Mouse (Mus musculus): ENCODE data around the gene Gatm.

Gatm gene

DNA sequence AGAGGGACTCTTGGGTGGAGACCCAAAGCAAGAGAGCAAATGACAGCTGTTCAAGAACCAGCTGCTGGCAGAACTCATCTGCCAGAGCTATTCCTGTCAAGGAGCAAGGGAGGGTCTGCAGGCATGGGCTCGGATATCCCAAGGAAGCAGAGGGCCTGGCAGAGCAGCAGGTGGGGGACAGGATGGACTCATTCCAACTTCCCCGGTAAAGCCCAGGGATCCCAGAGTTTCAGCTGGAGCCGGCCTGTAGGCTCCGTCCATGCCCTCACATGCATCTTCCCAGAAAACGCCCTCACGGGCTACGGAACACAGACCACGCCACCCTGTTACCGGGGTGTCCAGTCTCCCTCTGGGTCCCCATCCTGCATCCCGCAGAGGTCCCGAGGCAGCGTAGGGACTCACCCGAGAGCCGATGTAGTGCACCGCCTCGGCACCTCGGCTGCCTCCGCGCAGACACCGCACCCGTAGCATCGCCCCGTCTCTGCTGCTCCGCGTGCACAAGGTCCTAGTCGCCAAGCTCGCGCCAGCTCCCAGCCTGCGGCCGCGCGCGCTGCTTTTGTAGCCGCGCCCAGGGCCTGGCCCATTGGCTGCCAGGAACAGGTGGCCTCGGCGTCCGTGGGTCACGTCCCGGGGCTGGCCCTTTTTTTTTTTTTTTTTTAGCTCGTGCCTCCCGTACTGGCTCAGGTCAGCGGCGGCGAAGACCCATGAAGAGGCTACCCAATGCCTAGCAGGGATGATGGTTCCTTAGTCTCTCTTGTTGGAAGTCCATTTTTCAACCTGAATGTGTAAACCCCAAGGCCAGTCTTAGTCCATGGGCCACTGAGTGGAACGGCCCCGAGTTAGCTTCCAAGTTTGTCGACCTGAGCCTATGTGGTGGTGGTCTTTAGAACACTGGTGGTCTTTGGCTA lies at the start of gene Gatm:
Gatm (minus strand) TSS at position 558 of the 908 bp plus-strand sequence.
- DNase-seq (ENCODE audit: low spot score): peak; percentile 18

DNA sequence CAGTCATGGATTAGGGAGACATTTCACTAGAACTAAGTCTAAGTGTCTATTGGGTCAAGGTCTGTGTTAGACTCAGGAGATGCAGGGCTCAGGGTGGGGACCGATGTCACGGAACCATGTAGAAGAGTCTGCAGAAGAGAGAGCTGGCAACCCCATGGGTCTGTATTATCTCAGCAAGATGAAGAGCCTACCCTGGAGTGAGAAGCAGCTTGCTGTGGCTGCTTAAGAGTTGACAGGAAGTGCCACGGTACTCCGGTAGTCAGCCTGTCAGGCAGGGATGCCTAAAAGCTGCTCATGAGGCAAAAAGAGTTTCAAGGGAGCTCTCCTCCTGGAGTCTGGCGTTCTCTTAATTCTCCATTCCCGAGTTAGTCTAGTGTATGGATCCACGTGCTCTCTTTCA lies 48.7 kb upstream of the Gatm start:
- DNase-seq (ENCODE audit: low spot score): no peak

DNA sequence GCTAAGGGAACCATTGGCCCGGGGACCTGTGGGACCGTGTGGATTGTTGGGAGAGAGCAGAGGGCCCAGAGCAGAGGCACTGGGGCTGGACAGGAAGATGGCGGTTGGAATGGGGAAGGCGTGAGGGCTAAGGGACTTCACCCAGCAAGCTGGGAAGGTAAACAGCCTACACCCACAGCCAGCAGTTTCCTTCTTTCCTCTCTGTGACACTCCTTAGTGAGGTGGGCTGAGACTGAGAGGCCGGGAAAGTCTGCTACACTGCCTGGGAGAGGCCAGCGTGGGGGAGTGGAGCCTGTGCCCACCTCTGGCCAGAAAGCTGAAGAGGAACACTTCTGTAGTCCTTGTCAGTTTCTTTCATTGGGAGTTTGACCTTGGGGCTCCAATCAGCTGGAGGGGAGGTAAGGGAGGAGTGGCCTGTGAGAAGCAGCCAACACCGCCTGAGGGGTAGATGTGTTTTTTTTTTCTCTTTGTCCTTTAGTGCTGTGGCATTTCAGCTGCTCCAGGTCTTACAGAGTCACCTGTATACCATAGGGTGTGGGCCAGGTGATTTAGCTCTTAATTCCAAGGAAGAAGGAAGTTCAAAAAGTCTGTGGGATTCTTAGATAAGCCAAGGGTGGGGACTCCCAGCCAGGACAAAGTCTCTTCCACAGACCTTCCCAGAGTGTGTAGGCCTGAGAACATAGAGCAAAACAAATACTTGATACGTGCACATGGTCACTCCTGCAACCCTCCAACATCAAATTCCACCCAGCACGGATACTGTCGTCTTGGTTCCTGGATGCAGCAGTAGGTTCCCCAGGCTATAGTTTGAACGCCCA lies 46.8 kb upstream of the Gatm start:
- no peak for DNase-seq (ENCODE audit: low spot score)

DNA sequence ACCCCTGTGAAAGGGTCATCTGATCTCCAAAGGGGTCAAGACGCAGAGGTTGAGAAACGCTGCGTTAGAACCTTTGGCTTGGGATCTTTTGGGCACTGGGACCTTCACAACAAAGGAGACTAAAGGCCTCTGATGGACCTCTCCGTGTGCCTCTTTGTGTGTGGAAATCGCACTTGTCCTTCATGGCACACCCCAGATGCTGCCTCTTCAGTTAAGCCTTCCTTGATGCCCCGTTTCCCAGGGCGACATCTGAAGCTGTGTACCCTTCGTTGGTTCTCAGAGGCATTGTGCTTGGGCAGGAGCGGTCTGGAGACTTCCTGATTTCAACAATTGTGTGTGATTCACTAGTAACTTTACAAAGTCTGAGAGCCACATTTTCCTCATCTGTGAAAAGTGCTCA lies 45.7 kb upstream of the Gatm start:
- DNase-seq (ENCODE audit: low spot score): no peak

DNA sequence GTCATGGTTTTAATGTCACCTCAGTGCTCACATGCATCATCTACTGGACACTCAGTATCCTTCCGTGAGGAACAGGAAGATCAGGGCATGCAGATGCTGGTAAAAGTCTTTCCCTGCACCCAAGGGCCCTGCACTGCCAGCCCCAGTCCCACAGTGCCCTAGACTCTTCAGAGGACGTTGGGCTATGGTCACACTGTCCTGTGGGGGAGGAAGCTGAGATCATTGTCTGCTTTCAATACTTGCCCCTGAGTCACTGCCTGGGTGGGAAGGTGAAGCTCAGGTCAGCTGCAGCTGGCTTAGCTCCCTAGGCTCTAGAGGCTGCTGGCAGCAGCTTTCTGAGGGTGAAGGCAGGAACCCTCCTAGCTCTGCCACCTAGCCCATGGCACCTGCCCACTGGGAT lies 44.9 kb upstream of the Gatm start:
- DNase-seq (ENCODE audit: low spot score): no peak

DNA sequence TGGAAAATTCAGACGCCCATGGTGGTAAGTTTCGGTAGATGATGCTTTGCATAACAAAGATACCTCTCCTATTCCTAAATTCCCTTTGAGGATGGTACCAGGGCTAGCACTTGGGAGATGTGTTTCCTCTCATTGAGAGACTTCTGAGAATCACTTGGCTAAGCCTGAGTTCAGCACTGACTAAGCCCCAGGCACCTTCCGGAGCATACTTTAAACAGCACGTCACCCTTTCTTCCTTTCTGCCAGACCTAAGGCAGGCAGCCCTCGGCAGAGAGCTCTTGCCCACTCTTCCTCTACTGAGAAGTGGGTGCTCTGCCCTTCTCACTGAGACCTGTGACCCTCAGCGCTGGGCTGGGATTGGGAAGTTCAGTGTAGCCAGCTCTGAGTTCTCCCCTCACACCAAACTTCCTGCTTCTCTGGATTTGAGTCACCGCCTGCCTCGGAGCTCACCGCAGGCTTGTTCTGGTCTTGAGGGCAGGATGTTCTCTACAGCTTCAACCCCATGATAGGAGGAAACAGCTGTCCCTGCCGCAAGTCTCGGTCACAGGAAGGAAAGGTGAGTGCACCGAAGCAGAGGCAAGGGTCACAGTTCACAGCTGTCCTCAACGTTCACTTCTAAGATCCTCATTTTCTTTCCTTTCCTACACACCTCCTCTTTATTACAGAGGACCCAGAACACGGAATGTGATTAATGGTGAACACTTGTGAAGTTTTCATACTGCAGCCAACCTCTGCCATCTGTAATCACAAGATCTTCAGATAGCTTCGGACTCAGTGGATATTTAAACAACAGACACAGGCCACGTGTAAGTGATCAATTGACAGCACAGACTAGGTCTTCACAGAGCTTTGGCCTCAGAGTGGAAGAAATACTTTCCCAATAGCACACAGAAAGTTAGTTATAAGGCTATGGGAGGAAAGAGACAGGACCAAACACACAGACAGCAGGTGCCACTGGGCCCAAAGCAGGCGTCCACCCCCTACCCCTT lies 41.3 kb upstream of the Gatm start:
- peak; percentile 89 for DNase-seq (ENCODE audit: low spot score)

DNA sequence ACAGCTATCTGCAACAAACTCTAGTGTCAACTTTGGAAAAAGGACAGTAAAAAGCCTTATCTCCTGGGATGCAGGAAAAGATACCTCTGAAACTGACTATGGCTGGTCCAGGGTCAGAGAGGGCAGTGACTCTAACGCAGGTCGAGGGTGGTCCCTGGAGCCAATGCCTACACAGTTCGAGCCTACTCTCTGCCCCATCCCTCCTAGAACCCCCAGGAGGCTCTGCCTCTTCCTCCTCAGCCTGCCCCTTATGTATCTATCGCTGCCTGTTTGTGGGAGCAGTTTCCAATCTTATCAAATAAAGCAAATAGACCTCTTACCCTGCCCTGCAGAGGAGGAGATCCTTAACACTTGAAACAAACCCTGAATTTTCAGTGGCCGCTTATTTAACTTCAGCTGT lies 27.6 kb upstream of the Gatm start:
- DNase-seq (ENCODE audit: low spot score): no peak

DNA sequence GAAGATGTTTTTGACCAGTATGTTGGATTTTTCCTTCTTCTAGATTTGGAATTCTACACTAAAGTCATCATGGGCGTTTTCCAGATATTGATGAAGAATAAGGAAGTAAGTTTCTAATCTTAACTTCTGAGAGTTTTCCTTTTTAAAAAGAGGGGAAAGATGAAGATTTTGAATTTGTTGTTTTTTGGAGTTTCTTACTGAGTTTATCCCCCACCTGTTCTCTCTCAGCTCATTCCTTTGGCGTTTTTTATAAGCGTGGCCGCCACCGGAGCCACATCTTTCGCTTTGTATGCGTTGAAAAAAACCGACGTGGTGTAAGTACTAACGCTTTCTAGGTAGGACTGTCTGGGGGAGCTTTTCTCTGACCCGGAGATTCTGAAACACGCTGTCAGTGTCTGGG lies 26.9 kb upstream of the Gatm start:
- DNase-seq (ENCODE audit: low spot score): no peak

DNA sequence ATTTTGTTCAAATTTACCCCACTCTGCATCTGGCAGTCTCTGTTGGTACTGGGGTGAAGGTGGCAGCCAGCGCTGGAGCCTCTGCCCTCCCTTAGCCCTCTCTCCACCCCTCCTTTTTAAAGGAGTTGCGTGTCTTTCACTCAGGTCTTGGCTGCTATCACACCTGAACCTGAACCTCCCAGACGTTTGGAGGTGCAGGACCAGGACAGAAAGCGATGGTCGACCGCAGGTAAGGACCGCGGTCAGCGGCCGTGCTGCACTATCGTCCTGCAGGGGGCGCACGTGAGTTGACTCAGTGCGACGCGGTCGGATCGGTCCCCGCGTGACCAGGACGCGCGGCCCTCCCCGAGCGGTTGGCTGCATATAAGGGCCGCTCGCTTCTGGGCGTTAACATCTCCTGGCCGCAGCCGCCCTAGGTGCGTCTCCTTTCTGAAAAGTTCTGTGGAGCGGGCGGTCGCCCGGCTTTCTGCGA lies 26.5 kb upstream of the Gatm start:
- DNase-seq (ENCODE audit: low spot score): peak; percentile 61

DNA sequence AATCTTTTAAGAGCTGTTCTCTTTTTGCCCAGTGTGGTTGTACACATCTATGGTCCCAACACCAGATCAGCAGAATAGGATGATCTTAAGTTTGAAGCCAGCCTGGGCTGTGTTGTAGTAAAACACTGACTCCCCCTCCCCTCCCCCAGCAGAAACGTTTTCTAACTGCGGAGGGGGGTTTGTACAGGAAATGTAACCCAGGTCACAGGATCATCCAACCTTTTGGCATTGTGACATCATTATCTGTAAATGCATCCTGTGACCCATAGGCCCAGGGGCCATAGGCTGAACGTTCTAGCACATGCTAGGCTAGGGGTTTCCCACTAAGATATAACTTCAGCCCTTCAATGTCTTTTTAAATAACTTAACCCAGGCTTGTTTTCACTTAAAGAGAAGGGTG lies 25.6 kb upstream of the Gatm start, which contains the start of gene AA467197:
AA467197 (plus strand) TSS at position 301 of the 400 bp plus-strand sequence.
- no peak for DNase-seq (ENCODE audit: low spot score)

DNA sequence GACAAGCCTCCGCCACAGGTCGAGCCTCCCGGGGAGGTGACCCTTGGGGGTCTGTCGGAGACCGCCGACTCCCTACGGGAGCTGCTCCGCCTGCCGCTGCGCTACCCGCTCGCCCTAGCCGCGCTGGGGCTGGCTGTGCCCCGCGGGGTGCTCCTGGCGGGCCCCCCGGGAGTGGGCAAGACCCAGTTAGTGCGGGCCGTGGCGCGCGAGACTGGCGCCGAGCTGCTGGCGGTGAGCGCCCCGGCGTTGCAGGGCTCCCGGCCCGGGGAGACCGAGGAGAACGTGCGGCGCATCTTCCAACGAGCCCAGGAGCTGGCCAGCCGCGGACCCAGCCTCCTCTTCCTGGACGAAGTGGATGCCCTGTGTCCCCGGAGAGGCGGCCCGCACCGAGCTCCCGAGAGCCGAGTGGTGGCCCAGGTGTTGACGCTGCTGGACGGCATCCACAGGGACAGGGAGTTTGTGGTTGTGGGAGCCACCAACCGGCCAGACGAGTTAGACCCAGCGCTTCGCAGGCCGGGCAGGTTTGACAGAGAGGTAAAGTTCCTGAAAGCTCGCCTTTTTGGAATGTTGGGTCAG lies 20.2 kb upstream of the Gatm start:
- DNase-seq (ENCODE audit: low spot score): no peak

DNA sequence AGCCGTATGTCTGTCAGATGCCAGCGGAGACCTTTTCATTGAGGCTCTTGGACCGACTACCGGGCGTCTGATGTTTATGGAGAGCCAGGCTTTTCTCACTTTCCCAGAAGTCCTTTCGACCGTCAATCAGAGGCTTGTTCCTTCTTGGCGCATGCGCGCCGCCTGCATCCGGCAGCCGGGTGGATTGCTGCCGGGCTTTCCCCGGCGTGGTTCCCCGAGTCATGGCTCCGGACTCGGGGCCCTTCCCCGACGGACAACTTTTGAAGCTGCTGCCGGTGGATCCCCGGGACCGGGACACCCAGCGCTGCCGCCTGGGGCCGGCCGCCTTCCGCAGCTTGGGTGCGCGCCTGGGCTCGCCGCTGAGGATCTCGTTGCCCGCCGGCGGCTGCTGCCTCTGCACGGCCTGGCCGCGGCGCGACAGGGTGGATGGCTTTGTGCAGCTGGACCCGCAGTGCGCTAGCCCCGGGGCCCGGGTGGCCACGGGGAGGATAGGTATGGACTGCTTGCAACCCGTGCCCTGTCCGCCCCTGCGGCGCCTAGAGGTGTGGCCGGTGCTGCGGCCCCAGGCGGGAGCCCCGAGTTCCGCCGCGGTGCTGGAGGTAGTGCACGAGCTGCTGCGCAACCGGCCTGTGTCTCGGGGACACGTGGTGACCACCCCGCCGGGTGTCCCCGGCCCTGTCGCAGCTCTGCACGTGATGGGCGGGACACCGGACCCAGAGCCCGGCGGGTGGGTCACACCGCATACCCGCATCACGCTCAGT lies 19.5 kb upstream of the Gatm start:
- peak; percentile 90 for DNase-seq (ENCODE audit: low spot score)

DNA sequence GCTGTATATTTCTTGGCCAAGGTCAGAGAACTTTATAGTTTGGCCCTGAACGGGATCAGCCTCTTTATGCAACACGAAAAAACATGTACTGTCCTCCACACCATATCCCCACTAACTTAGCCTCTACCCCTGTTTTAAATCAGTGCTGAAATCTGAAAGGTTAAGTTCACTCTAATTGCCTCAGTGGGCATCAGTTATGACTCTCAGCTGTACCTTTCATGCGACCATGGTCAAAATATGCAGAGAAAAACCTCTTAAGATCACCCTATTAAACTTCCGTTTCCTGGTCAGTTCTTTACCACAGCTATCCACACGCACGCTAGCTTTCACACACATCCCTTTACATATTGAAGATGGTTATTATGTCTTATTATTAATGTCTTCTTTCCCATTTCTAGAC lies 18.8 kb upstream of the Gatm start:
- DNase-seq (ENCODE audit: low spot score): no peak

DNA sequence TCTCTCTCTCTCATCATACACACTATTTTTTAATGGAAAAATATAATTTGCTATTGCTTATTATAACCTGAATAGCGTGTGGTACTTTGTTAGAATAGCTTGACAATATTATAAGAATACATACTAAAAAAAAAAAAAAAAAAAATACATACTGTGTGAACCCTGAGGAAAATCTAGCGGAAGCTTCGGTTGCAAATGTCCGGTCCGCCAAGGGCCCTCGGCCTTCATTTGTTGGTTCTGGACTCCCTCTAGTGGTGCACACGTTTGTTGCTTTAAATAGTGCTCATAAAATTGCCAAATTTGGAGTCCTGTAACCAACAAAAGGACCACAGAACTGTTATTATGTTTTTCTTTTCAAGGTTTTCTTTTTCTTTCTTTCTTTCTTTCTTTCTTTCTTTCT lies 17.9 kb upstream of the Gatm start:
- DNase-seq (ENCODE audit: low spot score): peak; percentile 67

DNA sequence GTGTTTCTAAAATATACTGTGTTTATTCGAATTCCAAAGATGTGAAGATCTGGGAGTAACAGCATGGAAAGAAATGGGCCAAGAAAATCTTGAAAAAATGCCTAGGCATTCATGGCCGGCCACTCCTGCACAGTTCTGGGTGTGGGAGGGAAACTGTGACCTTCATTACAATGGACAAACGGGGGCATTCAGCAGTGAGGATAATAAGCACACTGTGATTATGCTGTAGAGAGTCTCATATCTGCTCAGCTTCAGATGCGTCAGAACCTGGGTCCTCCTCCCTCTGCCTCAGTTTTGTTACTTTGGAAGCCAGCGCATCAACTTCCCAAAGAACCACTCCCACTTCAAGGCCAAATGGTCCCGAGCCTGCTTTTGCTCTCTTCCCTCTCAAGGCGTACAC lies 14.8 kb upstream of the Gatm start:
- DNase-seq (ENCODE audit: low spot score): no peak

DNA sequence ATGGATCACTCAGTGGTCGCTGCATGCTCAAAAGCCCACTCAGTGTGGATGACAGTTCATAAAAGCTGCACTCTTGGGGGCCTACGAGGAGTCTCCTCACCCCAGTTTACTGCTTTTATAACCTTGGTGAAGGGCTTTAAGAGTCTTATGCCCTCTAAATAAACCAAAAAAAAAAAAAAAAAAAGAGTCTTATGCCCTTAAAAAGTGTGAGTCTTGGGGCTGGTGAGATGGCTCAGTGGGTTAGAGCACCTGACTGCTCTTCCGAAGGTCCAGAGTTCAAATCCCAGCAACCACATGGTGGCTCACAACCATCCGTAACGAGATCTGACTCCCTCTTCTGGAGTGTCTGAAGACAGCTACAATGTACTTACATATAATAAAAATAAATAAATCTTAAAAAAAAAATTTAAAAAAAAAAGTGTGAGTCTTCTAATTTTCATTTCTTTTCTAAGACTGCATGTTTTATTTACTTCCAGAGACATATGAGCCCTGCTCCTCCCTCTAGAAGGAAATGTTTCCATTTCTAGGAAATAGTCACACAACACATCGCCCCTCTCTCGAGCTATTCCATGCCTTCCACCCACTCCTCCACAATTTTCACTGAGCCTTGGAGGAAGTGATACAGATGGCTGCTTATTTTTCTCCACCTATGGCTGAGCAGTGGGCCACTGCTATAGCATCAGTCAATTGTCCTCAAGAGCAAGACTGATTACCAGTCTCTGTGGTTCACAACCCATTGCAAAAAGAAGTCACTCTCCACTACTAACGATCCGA lies 10.4 kb upstream of the Gatm start:
- DNase-seq (ENCODE audit: low spot score): no peak

DNA sequence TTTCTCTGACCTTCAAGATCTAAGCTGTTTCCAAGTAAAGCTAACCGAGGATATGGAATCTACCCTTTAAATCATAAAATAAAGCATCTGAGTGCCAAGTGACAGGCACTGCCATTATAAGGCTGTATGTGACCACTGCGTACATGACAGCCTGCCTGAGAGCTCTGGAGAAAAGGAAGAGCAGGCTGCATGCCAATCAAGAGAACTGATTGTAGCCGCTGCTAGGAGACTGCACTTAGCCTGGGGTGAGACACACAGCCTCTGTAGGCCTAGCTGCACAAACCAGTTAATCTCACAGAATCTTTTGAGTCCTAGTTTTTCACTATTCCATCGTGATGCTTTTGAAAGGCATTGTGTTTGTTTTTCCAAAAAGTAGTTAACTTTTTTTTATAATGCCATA lies 7.6 kb upstream of the Gatm start:
- DNase-seq (ENCODE audit: low spot score): no peak

DNA sequence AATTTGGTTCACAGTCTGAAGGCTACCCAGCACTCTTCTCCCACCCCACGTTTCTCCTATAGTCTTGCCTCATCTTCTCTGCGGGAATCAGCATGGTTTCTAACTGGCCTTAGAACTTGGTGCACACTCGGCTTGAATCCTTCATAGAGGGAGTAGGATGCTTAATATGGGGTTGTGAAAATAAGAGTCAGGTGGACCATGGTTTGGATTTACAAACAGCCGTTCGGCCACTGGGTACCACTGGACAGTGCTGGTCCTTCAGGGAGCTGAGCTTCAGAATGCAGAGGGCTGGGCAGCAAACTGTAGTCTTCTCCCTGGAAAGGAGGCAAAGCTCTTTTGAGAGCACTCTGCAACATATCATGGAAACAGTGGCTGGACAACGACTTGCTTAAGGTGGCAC lies 6.7 kb upstream of the Gatm start:
- DNase-seq (ENCODE audit: low spot score): no peak

DNA sequence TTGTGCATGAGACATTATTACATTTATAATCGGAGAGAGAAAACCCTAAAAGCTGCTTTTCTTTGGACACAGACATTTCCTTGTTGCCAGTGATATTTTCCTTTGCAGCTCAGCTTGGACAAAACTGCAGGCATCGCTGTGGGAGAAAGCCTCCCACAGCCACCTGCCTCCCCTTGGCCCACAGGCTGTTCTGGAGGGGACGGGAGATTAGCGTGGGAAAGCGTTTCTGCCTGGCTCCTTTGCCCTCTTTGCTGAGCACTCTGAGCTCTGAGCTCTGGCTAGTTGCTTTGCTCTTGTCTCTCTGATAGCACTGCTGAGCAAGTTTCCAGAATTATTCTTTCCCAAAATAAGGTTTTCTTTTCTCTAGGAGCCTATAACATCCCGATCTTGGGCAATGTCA lies 5.1 kb upstream of the Gatm start:
- no peak for DNase-seq (ENCODE audit: low spot score)

DNA sequence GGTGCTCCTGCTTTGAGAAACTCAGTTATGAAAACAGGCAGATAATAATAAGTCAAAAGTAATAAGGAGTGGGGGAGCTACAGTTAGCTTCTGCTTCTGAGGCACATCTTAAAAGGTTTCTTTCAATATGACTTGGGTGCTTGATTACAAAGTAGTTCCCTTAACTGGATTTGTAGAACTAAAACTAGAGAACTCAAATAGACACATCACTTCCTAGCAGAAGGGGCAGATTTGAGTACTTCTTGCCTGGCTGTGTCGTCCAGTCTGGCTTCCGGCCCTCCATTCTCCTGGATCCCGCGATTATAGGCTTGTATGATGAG lies 511 bp upstream of the Gatm start:
- no peak for DNase-seq (ENCODE audit: low spot score)
